ENCODE assay signal across 7 mouse cellular contexts in genomic region chr13:12597075-12597474, GRCm38 (mm10). TPM values are rescaled to one million over a fixed set of nuclear protein-coding genes. Genes with fewer than 3 reads are reported as not detected.
DNase-seq lines count a peak whose midpoint lies in the region; TF ChIP-seq lines count a peak whose summit lies in the region.
"Not testable (repeated sequence)": the region's sequence is repeated elsewhere in the genome, so short reads cannot be mapped to it uniquely, and the experiment has no call there.

No protein-coding gene starts in this region.

- not testable (repeated sequence) for H3K36me3 ChIP-seq in kidney, adult 2 months (ENCODE audit: control insufficient read depth, insufficient read depth, low read length); liver, adult 2 months (ENCODE audit: control insufficient read depth, insufficient read depth, low read length)

- H3K27me3 ChIP-seq in kidney, adult 2 months (replicated peaks; ENCODE audit: control insufficient read depth, insufficient read depth, low read length); liver, adult 2 months (ENCODE audit: control insufficient read depth, insufficient read depth, low read length): not testable (repeated sequence)

- TF ChIP-seq CTCF in kidney, adult 2 months (conservative IDR thresholded peaks at IDR 0.05; ENCODE audit: insufficient read depth, insufficient read length, low read depth, low read length); liver, adult 2 months (IDR thresholded peaks at IDR 0.05; ENCODE audit: low read depth, low read length): not testable (repeated sequence)

- not testable (repeated sequence) for H3K4me1 ChIP-seq in kidney, adult 2 months (ENCODE audit: control insufficient read depth, insufficient read depth, low read length); liver, adult 2 months (ENCODE audit: control insufficient read depth, insufficient read depth, low read length)

- TF ChIP-seq POLR2A in kidney, adult 2 months (IDR thresholded peaks at IDR 0.05; ENCODE audit: low read depth, low read length); liver, adult 2 months (IDR thresholded peaks at IDR 0.05; ENCODE audit: extremely low read depth, insufficient read depth, low read length): not testable (repeated sequence)

- not testable (repeated sequence) for H3K79me2 ChIP-seq in liver, adult 2 months (ENCODE audit: control insufficient read depth, insufficient read depth, low read length)

- not testable (repeated sequence) for H3K9ac ChIP-seq in liver, adult 2 months (ENCODE audit: low read depth, low read length)

- DNase-seq in ZHBTc4 (ENCODE audit: low read depth, low spot score): peak; percentile 26
- DNase-seq in cerebellum, postnatal 14 days: peak; percentile 4 to 6
- DNase-seq in heart, adult 11 months: peak; percentile 88
- peak; percentile 16 for DNase-seq in kidney, adult 2 months
- DNase-seq in kidney, postnatal 10 days: peak; percentile 11
- DNase-seq in kidney, postnatal 14 days: peak; percentile 12
- peak; percentile 55 for DNase-seq in liver, adult 2 months (ENCODE audit: extremely low read depth, low read depth, low spot score)

- H3K27ac ChIP-seq in kidney, adult 2 months (ENCODE audit: insufficient read depth, low read depth, low read length); liver, adult 2 months (replicated peaks; ENCODE audit: insufficient read depth, low read depth, low read length): not testable (repeated sequence)

- WGBS in kidney, adult 2 months: 64% methylated on average over 4 of the region's 4 CpGs
- 61% methylated on average over 4 of the region's 4 CpGs for WGBS in liver, adult 2 months

- H3K4me3 ChIP-seq in kidney, adult 2 months (ENCODE audit: insufficient read depth, low read depth, low read length); liver, adult 2 months (ENCODE audit: insufficient read depth, low read depth, low read length): not testable (repeated sequence)

RNA-seq across cellular contexts. Expression of gene Ero1lb, which starts 31.4 kb away (rescaled TPM):
- polyA plus RNA-seq in kidney, adult 2 months (2012; rRNA removed): 3.0 and 3.2 TPM in 2 replicates
- 28.9 and 36.0 TPM in 2 replicates for total RNA-seq in liver, adult 2 months (2014; rRNA removed)
- 12.7 and 13.2 TPM in 2 replicates for polyA plus RNA-seq in liver, adult 2 months (2012; rRNA removed)

Comparison
In these comparisons a context has a peak if more than half of its experiments do, and no peak if none do; other contexts are left out.
1. DNase-seq: peak in every context shown above with its lines; median percentile 88 in heart, adult 11 months; 55 in liver, adult 2 months; 26 in ZHBTc4; 16 in kidney, adult 2 months; 12 in kidney, postnatal 14 days; 11 in kidney, postnatal 10 days; 5 in cerebellum, postnatal 14 days.